Mouse (Mus musculus) lung, adult 2 months (tissue): Measurements from ENCODE around the gene Phlda3.

Experiments
- CTCF ChIP-seq: fragments of 200-500 bp; IDR thresholded peaks from 2 replicates; pipeline ENCODE4 v1.5.1; 2011; ENCODE audit warnings: mild to moderate bottlenecking, low read length, control low read depth; ENCODE audit not compliant: insufficient read depth
- POLR2A ChIP-seq: fragments of 200-500 bp; IDR thresholded peaks from 2 replicates; pipeline ENCODE4 v1.6.1; 2011; ENCODE audit warnings: low read depth, mild to moderate bottlenecking, control low read depth, low read length, borderline replicate concordance; ENCODE audit errors: extremely low read depth

DNA sequence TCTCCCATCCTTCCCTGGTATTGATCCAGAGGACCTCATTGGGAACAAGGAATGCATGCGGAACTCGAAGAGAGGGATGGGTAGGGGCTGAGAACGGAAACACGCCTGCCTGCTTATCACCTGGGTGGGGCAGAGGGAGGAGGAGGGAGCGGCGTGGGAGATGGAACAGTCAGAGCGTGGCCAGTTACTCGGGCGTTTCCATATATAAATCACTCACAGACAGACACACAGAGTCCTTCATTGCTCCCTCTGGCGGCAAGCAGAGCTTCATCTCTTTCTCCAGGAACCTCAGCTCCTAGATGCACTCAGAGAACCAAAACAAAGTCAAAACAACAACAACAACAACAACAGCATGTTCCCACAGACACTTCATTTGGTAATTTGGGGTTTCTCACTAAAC is 22.8 kb downstream of the Phlda3 start:
- TF ChIP-seq CTCF (peak; percentile 15), POLR2A (no peak)
